Mouse (Mus musculus): ENCODE data around the gene Cnpy2. TPM values are rescaled to one million over a fixed set of nuclear protein-coding genes. Genes with fewer than 3 reads are reported as not detected.
A peak's percentile ranks its signal among the peaks of the same experiment; 100 is the strongest.

The Cnpy2 gene
- polyA plus RNA-seq, 1 experiment from 2014 or later: 229 TPM

- DNase-seq (ENCODE audit: low spot score): peak; percentile 99
- H3K4me3 ChIP-seq (ENCODE audit: low read depth, low read length): peak within 1 kb of the TSS; percentile 60
- 2% methylated on average over 37 of the region's 37 CpGs for WGBS
- H3K4me1 ChIP-seq (replicated peaks; ENCODE audit: control insufficient read depth, insufficient read depth, low read length): peaks cover 8% of the 10 kb centered on the region; the same call in 1 of the 2 replicates
- peak within 1 kb of the TSS; percentile 87 for H3K9ac ChIP-seq (ENCODE audit: low read depth, low read length)
- ATAC-seq (ENCODE audit: low FRiP score): peak; percentile 99
- no peaks in the 10 kb centered on the region for H3K36me3 ChIP-seq (ENCODE audit: control insufficient read depth, insufficient read depth, low read length)
- no peaks in the 10 kb centered on the region for H3K9me3 ChIP-seq (ENCODE audit: control insufficient read depth, low read length)
- H3K27ac ChIP-seq (ENCODE audit: low read depth, low read length): peak within 1 kb of the TSS; percentile 82
- peak within 1 kb of the TSS; percentile 72 for H3K4me2 ChIP-seq (replicated peaks; ENCODE audit: low read depth, low read length)
- no peaks in the 10 kb centered on the region for H3K27me3 ChIP-seq (ENCODE audit: control insufficient read depth, insufficient read depth, low read length)
These were observed 18.9 kb upstream of the Cnpy2 start, which contains the start of gene Pan2 for GRCm38 (mm10) chr10:128303126-128304021. Gene Pan2 (plus strand): TSS chr10:128303335.

DNA sequence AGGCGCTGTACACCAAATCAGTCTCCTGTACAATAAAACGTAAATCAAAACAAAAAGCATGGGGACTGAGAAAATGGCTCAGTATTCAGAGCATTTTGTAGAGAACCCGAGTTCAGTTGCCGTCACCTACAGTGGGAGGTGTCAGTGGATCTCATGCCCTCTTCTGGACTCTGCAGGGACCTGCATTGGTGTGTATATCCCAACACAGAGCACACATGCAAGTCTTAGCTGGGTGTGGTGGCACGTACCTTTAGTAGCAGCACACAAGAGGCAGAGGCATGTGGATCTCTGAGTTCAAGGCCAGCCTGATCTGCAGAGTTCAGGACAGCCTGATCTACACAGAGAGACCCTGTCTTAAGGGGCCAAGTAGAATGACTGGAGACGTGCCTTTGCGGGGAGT, 12.6 kb upstream of the Cnpy2 start:
- Histone ChIP-seq H3K4me2 (replicated peaks; ENCODE audit: low read depth, low read length) (no peak overlapping the region), H3K4me3 (ENCODE audit: low read depth, low read length) (no peak overlapping the region), H3K36me3 (ENCODE audit: control insufficient read depth, insufficient read depth, low read length) (peaks cover 6% of the 10 kb centered on the region; the same call in 1 of the 2 replicates), H3K27ac (ENCODE audit: low read depth, low read length) (no peak overlapping the region), H3K9me3 (ENCODE audit: control insufficient read depth, low read length) (no peaks in the 10 kb centered on the region), H3K4me1 (replicated peaks; ENCODE audit: control insufficient read depth, insufficient read depth, low read length) (peaks cover under 1% of the 10 kb centered on the region; the same call in 1 of the 2 replicates), H3K27me3 (ENCODE audit: control insufficient read depth, insufficient read depth, low read length) (no peaks in the 10 kb centered on the region), H3K9ac (ENCODE audit: low read depth, low read length) (no peak overlapping the region)
- DNase-seq (ENCODE audit: low spot score) (no peak), ATAC-seq (ENCODE audit: low FRiP score) (no peak)
- WGBS: 91% methylated on average over 7 of the region's 7 CpGs

DNA sequence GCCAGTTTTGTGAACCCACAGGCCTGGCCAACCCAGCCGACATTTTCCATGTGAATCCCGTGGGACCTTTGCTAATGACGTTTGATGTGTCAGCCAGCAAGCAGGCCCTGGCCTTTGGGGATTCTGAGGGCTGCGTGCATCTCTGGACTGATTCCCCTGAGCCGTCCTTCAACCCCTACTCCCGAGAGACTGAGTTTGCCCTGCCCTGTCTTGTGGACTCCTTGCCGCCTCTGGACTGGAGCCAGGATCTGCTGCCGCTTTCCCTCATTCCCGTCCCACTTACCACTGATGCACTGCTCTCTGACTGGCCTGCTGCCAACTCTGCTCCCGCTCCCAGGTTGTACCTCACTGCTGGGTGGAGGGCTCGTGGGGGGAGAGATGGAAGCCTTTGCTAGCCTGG, 12.1 kb upstream of the Cnpy2 start:
- no peaks in the 10 kb centered on the region for H3K27me3 ChIP-seq (ENCODE audit: control insufficient read depth, insufficient read depth, low read length)
- H3K27ac ChIP-seq (ENCODE audit: low read depth, low read length): no peak overlapping the region
- no peaks in the 10 kb centered on the region for H3K9me3 ChIP-seq (ENCODE audit: control insufficient read depth, low read length)
- H3K36me3 ChIP-seq (ENCODE audit: control insufficient read depth, insufficient read depth, low read length): peaks cover 10% of the 10 kb centered on the region; the same call in 1 of the 2 replicates
- no peak overlapping the region for H3K9ac ChIP-seq (ENCODE audit: low read depth, low read length)
- WGBS: 87% methylated on average over 11 of the region's 11 CpGs
- no peak overlapping the region for H3K4me2 ChIP-seq (replicated peaks; ENCODE audit: low read depth, low read length)
- H3K4me3 ChIP-seq (ENCODE audit: low read depth, low read length): no peak overlapping the region
- ATAC-seq (ENCODE audit: low FRiP score): no peak
- no peak for DNase-seq (ENCODE audit: low spot score)
- H3K4me1 ChIP-seq (replicated peaks; ENCODE audit: control insufficient read depth, insufficient read depth, low read length): no peaks in the 10 kb centered on the region

GRCm38 (mm10) chr10:128310902-128311301, 11.4 kb upstream of the Cnpy2 start:
- Histone ChIP-seq H3K27ac (ENCODE audit: low read depth, low read length) (no peak overlapping the region), H3K4me3 (ENCODE audit: low read depth, low read length) (no peak overlapping the region), H3K9ac (ENCODE audit: low read depth, low read length) (no peak overlapping the region), H3K4me2 (replicated peaks; ENCODE audit: low read depth, low read length) (no peak overlapping the region), H3K9me3 (ENCODE audit: control insufficient read depth, low read length) (no peaks in the 10 kb centered on the region), H3K27me3 (ENCODE audit: control insufficient read depth, insufficient read depth, low read length) (no peaks in the 10 kb centered on the region), H3K36me3 (ENCODE audit: control insufficient read depth, insufficient read depth, low read length) (peaks cover 13% of the 10 kb centered on the region; the same call in 1 of the 2 replicates), H3K4me1 (replicated peaks; ENCODE audit: control insufficient read depth, insufficient read depth, low read length) (no peaks in the 10 kb centered on the region)
- ATAC-seq (ENCODE audit: low FRiP score) (no peak), DNase-seq (ENCODE audit: low spot score) (no peak)
- WGBS: 90% methylated on average over 4 of the region's 4 CpGs

DNA sequence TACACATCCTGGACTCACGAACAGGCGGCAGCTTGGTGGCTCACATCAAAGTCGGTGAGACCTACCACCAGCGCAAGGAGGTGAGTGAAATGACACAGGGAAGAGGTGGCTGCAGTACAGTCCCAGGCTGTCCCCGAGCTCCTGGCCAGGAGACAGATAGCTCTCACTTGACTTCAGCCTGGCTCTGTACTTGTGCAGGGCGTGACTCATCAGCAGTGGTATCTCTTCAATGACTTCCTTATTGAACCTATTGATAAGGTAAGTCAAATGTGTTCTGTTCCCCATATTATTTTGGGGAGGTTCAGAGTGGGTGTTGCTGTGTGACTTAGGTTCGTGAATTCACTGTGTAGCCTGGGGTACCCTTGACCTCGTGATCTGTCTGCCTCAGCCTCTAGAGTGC, 6.7 kb upstream of the Cnpy2 start:
- DNase-seq (ENCODE audit: low spot score) (no peak), ATAC-seq (ENCODE audit: low FRiP score) (no peak)
- Histone ChIP-seq H3K27me3 (ENCODE audit: control insufficient read depth, insufficient read depth, low read length) (no peaks in the 10 kb centered on the region), H3K9ac (ENCODE audit: low read depth, low read length) (no peak overlapping the region), H3K27ac (ENCODE audit: low read depth, low read length) (no peak overlapping the region), H3K36me3 (ENCODE audit: control insufficient read depth, insufficient read depth, low read length) (peaks cover 13% of the 10 kb centered on the region; the same call in 1 of the 2 replicates), H3K4me2 (replicated peaks; ENCODE audit: low read depth, low read length) (no peak overlapping the region), H3K9me3 (ENCODE audit: control insufficient read depth, low read length) (no peaks in the 10 kb centered on the region), H3K4me3 (ENCODE audit: low read depth, low read length) (no peak overlapping the region), H3K4me1 (replicated peaks; ENCODE audit: control insufficient read depth, insufficient read depth, low read length) (no peaks in the 10 kb centered on the region)
- 95% methylated on average over 8 of the region's 8 CpGs for WGBS

DNA sequence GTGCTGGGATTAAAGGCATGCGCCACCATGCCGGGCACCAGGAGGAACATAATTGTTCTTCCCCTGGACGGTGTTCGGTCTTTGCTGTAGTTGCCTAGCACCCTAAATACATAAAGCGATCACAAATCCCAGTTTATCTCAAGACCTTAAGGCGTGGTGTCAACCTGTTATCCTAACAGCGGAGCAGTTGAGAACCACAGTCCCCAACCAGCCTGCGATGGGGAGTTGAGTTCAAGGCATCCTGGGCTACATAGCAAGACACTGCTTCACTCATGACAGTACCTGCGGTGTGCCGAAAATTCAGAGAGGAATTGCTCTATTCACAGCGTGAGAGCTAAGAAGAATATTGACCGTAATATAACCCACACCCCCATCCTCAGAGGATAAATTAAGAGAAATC, 618 bp upstream of the Cnpy2 start:
- ATAC-seq (ENCODE audit: low FRiP score) (0 out of 2 replicates have a peak, but pooled peaks have one; percentile 3), DNase-seq (ENCODE audit: low spot score) (peak; percentile 37)
- H3K4me2 ChIP-seq (replicated peaks; ENCODE audit: low read depth, low read length): peak overlapping the region; percentile 84
- WGBS: 65% methylated on average over 12 of the region's 12 CpGs
- no peak overlapping the region for H3K27ac ChIP-seq (ENCODE audit: low read depth, low read length)
- H3K36me3 ChIP-seq (ENCODE audit: control insufficient read depth, insufficient read depth, low read length): peaks cover 11% of the 10 kb centered on the region; the same call in 1 of the 2 replicates
- peak overlapping the region; percentile 77 for H3K4me3 ChIP-seq (ENCODE audit: low read depth, low read length)
- no peaks in the 10 kb centered on the region for H3K9me3 ChIP-seq (ENCODE audit: control insufficient read depth, low read length)
- no peak overlapping the region; the same call in 1 of the 2 replicates for H3K9ac ChIP-seq (ENCODE audit: low read depth, low read length)
- peaks cover 9% of the 10 kb centered on the region; the same call in 1 of the 2 replicates for H3K4me1 ChIP-seq (replicated peaks; ENCODE audit: control insufficient read depth, insufficient read depth, low read length)
- H3K27me3 ChIP-seq (ENCODE audit: control insufficient read depth, insufficient read depth, low read length): no peaks in the 10 kb centered on the region

GRCm38 (mm10) chr10:128323516-128323915, 1.3 kb downstream of the Cnpy2 start:
- Histone ChIP-seq H3K36me3 (ENCODE audit: control insufficient read depth, insufficient read depth, low read length) (peaks cover 11% of the 10 kb centered on the region; the same call in 1 of the 2 replicates), H3K27ac (ENCODE audit: low read depth, low read length) (no peak overlapping the region), H3K4me2 (replicated peaks; ENCODE audit: low read depth, low read length) (peak overlapping the region; percentile 84), H3K27me3 (ENCODE audit: control insufficient read depth, insufficient read depth, low read length) (no peaks in the 10 kb centered on the region), H3K9ac (ENCODE audit: low read depth, low read length) (peak overlapping the region; percentile 98), H3K4me3 (ENCODE audit: low read depth, low read length) (peak overlapping the region; percentile 77), H3K4me1 (replicated peaks; ENCODE audit: control insufficient read depth, insufficient read depth, low read length) (peaks cover 9% of the 10 kb centered on the region; the same call in 1 of the 2 replicates), H3K9me3 (ENCODE audit: control insufficient read depth, low read length) (no peaks in the 10 kb centered on the region)
- DNase-seq (ENCODE audit: low spot score) (no peak), ATAC-seq (ENCODE audit: low FRiP score) (no peak)
- WGBS: 82% methylated on average over 8 of the region's 8 CpGs

GRCm38 (mm10) chr10:128326825-128327224, 4.6 kb downstream of the Cnpy2 start:
- Histone ChIP-seq H3K27me3 (ENCODE audit: control insufficient read depth, insufficient read depth, low read length) (no peaks in the 10 kb centered on the region), H3K9ac (ENCODE audit: low read depth, low read length) (no peak overlapping the region), H3K27ac (ENCODE audit: low read depth, low read length) (no peak overlapping the region), H3K9me3 (ENCODE audit: control insufficient read depth, low read length) (no peaks in the 10 kb centered on the region), H3K4me1 (replicated peaks; ENCODE audit: control insufficient read depth, insufficient read depth, low read length) (peaks cover 9% of the 10 kb centered on the region; the same call in 1 of the 2 replicates), H3K4me2 (replicated peaks; ENCODE audit: low read depth, low read length) (no peak overlapping the region), H3K4me3 (ENCODE audit: low read depth, low read length) (no peak overlapping the region), H3K36me3 (ENCODE audit: control insufficient read depth, insufficient read depth, low read length) (peaks cover 11% of the 10 kb centered on the region; the same call in 1 of the 2 replicates)
- DNase-seq (ENCODE audit: low spot score) (no peak), ATAC-seq (ENCODE audit: low FRiP score) (no peak)
- WGBS: 95% methylated on average over 8 of the region's 8 CpGs
